Mouse (Mus musculus): Measurements from ENCODE around the gene St8sia6.

DNA sequence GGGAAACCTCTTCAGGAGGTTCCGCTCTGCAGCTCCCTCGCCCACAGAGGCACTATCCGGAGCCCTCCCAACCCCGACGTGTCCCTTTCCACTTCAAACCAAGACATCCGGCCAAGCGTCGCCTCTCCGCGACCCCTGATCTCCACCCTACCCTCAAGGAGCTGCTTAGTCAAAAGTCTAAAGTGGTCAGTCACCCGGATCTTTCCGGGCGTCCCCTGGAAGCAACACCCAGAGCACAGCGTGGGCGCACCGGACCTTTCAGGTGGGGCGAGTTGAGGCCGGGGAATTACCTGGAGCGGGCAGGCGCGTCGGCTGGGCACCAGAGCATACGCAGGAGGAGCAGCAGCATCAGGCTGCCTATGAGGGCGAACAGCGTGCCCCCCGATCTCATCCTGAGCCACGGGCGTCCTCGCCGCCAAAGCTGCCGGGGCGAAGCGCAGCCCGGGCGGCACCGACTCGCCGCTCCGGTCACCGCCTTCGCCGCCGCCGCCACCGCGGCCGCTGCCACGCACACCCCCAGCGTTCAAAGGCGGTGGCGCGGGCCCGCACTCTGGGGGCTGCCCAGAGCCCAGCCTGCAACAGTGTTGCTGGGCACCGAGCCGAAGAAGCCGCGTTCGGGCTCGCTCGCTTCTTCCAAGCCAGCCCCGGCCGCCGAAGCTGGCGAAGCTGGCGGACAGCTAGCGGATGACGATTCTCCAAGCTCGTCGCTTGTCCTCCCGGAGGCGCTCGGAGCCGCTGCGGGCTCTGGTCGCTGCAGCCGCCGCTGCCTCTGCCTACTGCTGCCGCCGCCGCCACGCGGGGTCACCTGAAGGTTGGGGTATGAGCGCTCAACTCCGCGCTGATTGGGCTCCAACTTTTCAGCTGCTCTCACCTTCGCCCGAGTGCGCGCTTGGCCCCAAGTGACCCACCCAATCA lies 553 bp downstream of the St8sia6 start:
- TF ChIP-seq CTCF (IDR thresholded peaks at IDR 0.05) = peak; percentile 9; the same call in 1 of the 2 replicates
- TF ChIP-seq EP300 (IDR thresholded peaks at IDR 0.05) = no peak

Data from lung, postnatal 0 days (tissue).